Mouse (Mus musculus) heart, postnatal 0 days (tissue): ENCODE measurements at regions not wholly inside any gene's neighbourhood (a gene's known extent, or its start where the extent isn't known, plus 50 kb on each side); places are given as distances from the start of the nearest gene placed in this dataset.

ENCODE experiments used
- ATAC-seq: fragments of 200-750 bp; cut with Nextera tagmentation; 2 replicates; pipeline ENCODE4 v1.8.0; 2017; ENCODE audit warnings: low read depth, moderate number of reproducible peaks, moderate library complexity; ENCODE audit not compliant: insufficient read depth
- DNase-seq: peaks from one replicate; pipeline ENCODE4 v3.0.0-alpha.2; 2016; ENCODE audit warnings: low spot score
- H3K27ac ChIP-seq: fragments of 300-500 bp; sonication (generic); 2 replicates; pipeline ENCODE4 v1.5.1; 2014; ENCODE audit warnings: low read depth, mild to moderate bottlenecking
- H3K27me3 ChIP-seq: fragments of 300-500 bp; sonication (generic); 2 replicates; pipeline ENCODE4 v1.6.1; 2014; ENCODE audit warnings: low read length, mixed read lengths; ENCODE audit not compliant: control insufficient read depth, insufficient read depth
- H3K36me3 ChIP-seq: fragments of 300-500 bp; sonication (generic); replicated peaks from 2 replicates; pipeline ENCODE4 v1.6.1; 2014; ENCODE audit warnings: low read length, mixed read lengths; ENCODE audit not compliant: control insufficient read depth, insufficient read depth
- H3K4me1 ChIP-seq: fragments of 300-500 bp; sonication (generic); 2 replicates; pipeline ENCODE4 v1.6.1; 2014; ENCODE audit warnings: antibody characterized with exemption; ENCODE audit not compliant: control insufficient read depth, insufficient read depth
- H3K4me2 ChIP-seq: fragments of 300-500 bp; sonication (generic); 2 replicates; pipeline ENCODE4 v1.6.1; 2014; ENCODE audit warnings: low read depth, mild to moderate bottlenecking, low read length, moderate library complexity
- H3K4me3 ChIP-seq: fragments of 300-500 bp; sonication (generic); 2 replicates; pipeline ENCODE4 v1.5.1; 2014; ENCODE audit warnings: low read depth, low read length
- H3K9ac ChIP-seq: fragments of 300-500 bp; sonication (generic); replicated peaks from 2 replicates; pipeline ENCODE4 v1.6.1; 2014; ENCODE audit warnings: low read depth, low read length, mixed read lengths
- H3K9me3 ChIP-seq: fragments of 300-500 bp; sonication (generic); replicated peaks from 2 replicates; pipeline ENCODE4 v1.6.1; 2016; ENCODE audit warnings: low read length; ENCODE audit not compliant: control insufficient read depth
- CTCF ChIP-seq: IDR thresholded peaks from 2 replicates; pipeline ENCODE4 v1.5.1; 2016; ENCODE audit warnings: antibody characterized with exemption, control low read depth, low read depth
- EP300 ChIP-seq: IDR thresholded peaks from 2 replicates; pipeline ENCODE4 v1.6.1; 2016; ENCODE audit warnings: antibody characterized with exemption, low read depth
- WGBS: fragments of 180-500 bp; shearing (Covaris S2); extraction: QIAGEN DNeasy Blood & Tissue Kit; methylation state at CpG from one replicate; pipeline ENCODE4 v1.1.7; 2014; 5-methylcytosine and 5-hydroxymethylcytosine counted together

- H3K27ac ChIP-seq, result no peak overlapping the region
- no peak overlapping the region for H3K9ac ChIP-seq
- H3K27me3 ChIP-seq, result no peaks in the 10 kb centered on the region
- H3K4me3 ChIP-seq, result no peak overlapping the region
- H3K36me3 ChIP-seq, result no peaks in the 10 kb centered on the region
- no peak for DNase-seq
- H3K4me1 ChIP-seq, result no peaks in the 10 kb centered on the region
- no peaks in the 10 kb centered on the region for H3K9me3 ChIP-seq
- no peak for ATAC-seq
- WGBS, result 64% methylated on average over 5 of the region's 5 CpGs
- no peak for TF ChIP-seq EP300
- no peak for TF ChIP-seq CTCF
- no peak overlapping the region for H3K4me2 ChIP-seq
Measured at GRCm38 (mm10) chr11:64727841-64728421, 250.9 kb upstream of the Elac2 start.

DNA sequence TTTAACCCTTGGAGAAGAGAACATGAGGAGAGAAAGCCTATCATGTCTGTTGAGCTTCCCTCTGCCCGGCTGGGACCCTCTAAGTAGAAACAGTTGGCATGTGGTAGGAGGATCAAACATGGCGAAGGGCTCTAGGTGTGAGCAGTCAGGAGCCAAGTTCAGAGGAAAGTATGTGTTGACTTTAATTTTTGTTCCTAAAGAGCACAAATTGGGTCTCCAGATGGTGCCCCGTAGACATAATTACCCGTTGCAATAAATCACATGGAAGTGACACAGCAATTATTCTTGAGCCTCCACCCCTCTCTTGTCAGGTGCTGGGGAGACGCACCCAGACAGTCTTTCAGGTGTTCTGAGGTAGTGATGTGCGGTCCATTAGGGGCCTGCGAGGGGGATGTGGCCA, 239.9 kb upstream of the Elac2 start:
- no peaks in the 10 kb centered on the region for H3K36me3 ChIP-seq
- no peak for TF ChIP-seq CTCF
- TF ChIP-seq EP300, result no peak
- 83% methylated on average over 7 of the region's 7 CpGs for WGBS
- H3K4me3 ChIP-seq, result no peak overlapping the region
- no peak overlapping the region for H3K9ac ChIP-seq
- H3K4me2 ChIP-seq, result no peak overlapping the region
- H3K4me1 ChIP-seq, result no peaks in the 10 kb centered on the region
- ATAC-seq (no peak), DNase-seq (no peak)
- no peak overlapping the region for H3K27ac ChIP-seq
- H3K9me3 ChIP-seq, result no peaks in the 10 kb centered on the region
- H3K27me3 ChIP-seq, result no peaks in the 10 kb centered on the region

DNA sequence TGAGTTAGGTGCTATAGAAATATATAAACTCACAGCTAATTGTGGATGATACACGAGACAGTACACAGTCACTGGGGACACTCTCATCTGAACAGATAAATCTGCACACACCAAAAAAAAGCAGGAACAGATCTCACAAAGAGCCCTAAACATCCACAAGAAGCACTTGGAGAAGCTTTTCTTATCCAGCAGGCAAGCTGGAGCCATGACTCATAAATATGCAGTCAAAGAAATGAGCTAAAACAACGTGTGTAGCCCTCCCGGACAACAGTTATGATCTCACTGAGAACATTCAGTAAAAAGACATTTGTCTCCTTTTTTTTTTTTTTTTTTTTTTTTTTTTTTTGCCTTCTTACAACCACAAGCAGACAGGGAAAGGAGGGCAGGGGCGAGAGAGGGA, 235.1 kb upstream of the Elac2 start:
- H3K36me3 ChIP-seq, result no peaks in the 10 kb centered on the region
- H3K9ac ChIP-seq, result no peak overlapping the region
- H3K27me3 ChIP-seq, result no peaks in the 10 kb centered on the region
- H3K4me3 ChIP-seq, result no peak overlapping the region
- DNase-seq, result no peak
- no peaks in the 10 kb centered on the region for H3K4me1 ChIP-seq
- no peak for TF ChIP-seq CTCF
- no peak for TF ChIP-seq EP300
- H3K27ac ChIP-seq, result no peak overlapping the region
- no peaks in the 10 kb centered on the region for H3K9me3 ChIP-seq
- H3K4me2 ChIP-seq, result no peak overlapping the region
- WGBS, result 61% methylated on average over 4 of the region's 4 CpGs
- ATAC-seq, result no peak

- TF ChIP-seq CTCF (no peak), EP300 (no peak)
- Histone ChIP-seq H3K4me2 (no peak overlapping the region), H3K27me3 (no peaks in the 10 kb centered on the region), H3K4me3 (no peak overlapping the region), H3K9me3 (no peaks in the 10 kb centered on the region), H3K36me3 (no peaks in the 10 kb centered on the region), H3K27ac (no peak overlapping the region), H3K4me1 (no peaks in the 10 kb centered on the region), H3K9ac (no peak overlapping the region)
- no peak for DNase-seq
- 82% methylated on average over 6 of the region's 6 CpGs for WGBS
- ATAC-seq, result no peak
Measured at GRCm38 (mm10) chr11:64746146-64746545, 232.7 kb upstream of the Elac2 start.

GRCm38 (mm10) chr11:64749976-64750375, 228.9 kb upstream of the Elac2 start:
- H3K4me1 ChIP-seq, result no peaks in the 10 kb centered on the region
- no peak overlapping the region for H3K4me2 ChIP-seq
- ATAC-seq, result no peak
- no peak overlapping the region for H3K27ac ChIP-seq
- no peaks in the 10 kb centered on the region for H3K9me3 ChIP-seq
- no peak overlapping the region for H3K4me3 ChIP-seq
- DNase-seq, result no peak
- no peaks in the 10 kb centered on the region for H3K27me3 ChIP-seq
- TF ChIP-seq CTCF, result no peak
- TF ChIP-seq EP300, result no peak
- H3K36me3 ChIP-seq, result no peaks in the 10 kb centered on the region
- 33% methylated on average over 9 of the region's 9 CpGs for WGBS
- no peak overlapping the region for H3K9ac ChIP-seq

- no peak for ATAC-seq
Measured at GRCm38 (mm10) chr11:64752299-64752698, 226.5 kb upstream of the Elac2 start.

More at GRCm38 (mm10) chr11:64752299-64752698, 226.5 kb upstream of the Elac2 start:
- no peak overlapping the region for H3K4me3 ChIP-seq
- no peaks in the 10 kb centered on the region for H3K36me3 ChIP-seq
- H3K4me1 ChIP-seq, result no peaks in the 10 kb centered on the region
- no peak for DNase-seq
- H3K27ac ChIP-seq, result no peak overlapping the region
- 54% methylated on average over 3 of the region's 3 CpGs for WGBS
- no peaks in the 10 kb centered on the region for H3K9me3 ChIP-seq
- no peaks in the 10 kb centered on the region for H3K27me3 ChIP-seq
- no peak overlapping the region for H3K4me2 ChIP-seq
- H3K9ac ChIP-seq, result no peak overlapping the region
- TF ChIP-seq CTCF (peak; percentile 29; the same call in 1 of the 2 replicates), EP300 (no peak)
